Mouse (Mus musculus): ENCODE results near the gene Ppp4r4. TPM values are rescaled to one million over a fixed set of nuclear protein-coding genes. Genes with fewer than 3 reads are reported as not detected.
"Not testable (repeated sequence)": the region's sequence is repeated elsewhere in the genome, so short reads cannot be mapped to it uniquely, and the experiment has no call there.

The Ppp4r4 gene
- total RNA-seq, 2 experiments from 2014 or later = 0.47 to 0.48 TPM

DNA sequence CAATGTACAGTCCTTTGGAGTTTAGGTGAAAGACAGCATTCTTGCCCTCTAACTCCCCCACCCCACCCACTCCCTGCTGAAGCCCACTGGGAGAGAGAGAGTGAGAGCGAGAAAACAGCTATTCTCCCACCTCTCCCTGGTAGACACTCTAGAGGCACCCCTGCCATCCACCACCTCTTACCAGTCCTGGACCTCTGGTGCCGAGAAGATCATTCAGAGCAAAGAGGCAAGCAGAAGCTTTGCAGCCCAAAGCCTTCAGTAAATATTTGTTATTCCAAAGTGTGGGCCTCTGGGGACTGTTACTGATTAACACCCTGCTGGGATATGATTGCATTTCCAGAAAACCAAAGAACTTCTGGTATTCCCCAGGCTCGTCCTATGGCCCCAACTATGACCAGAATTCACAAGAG lies 99.1 kb downstream of the Ppp4r4 start, which contains the start of gene Serpina10:
Gene Serpina10, minus strand, starts transcription at position 242 of the 410 bp plus-strand sequence.
- no peak for DNase-seq
- intact Hi-C loops (cut with DNase I) = no loop called here

DNA sequence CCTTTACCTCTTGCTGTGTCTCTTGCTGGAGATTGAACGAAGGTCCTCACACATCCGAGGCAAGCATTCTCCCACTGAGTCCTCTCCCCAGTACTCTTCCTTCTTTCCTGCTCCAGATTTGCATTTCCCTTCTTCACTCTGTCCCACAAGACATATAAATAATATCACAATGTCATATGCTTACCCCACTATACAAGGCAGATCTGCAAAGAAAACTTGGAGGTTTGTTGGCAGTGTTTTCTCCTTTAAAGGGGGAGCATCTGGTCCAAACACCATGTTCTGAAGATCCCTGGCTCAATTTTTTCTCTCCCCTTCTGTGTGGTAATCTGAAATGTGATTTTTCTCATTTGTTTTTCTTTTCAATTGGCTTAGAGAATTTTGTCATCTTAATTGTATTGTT lies 102.3 kb downstream of the Ppp4r4 start:
- intact Hi-C loops (cut with DNase I) = no loop called here
- no peak for DNase-seq

DNA sequence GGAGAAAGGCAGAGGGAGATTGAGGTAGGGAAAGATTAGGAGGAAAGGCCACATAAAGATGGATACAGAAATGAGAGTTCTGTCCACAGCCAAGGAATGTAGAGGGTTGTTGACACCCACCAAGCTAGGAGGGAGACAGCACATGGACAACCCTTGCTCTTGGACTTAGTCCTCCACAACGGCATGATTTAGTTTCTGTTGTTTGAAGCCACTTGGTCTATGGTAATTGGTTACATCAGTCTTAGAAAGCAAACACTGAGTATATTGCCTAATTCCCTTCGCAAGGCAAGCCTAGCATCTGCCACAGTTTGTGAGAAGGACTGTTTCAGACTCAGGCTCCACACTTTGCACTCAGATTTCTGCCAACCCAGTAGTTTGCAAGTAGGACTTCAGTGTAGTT lies 103.8 kb downstream of the Ppp4r4 start:
- no peak for DNase-seq
- intact Hi-C loops (cut with DNase I) = no loop called here

DNA sequence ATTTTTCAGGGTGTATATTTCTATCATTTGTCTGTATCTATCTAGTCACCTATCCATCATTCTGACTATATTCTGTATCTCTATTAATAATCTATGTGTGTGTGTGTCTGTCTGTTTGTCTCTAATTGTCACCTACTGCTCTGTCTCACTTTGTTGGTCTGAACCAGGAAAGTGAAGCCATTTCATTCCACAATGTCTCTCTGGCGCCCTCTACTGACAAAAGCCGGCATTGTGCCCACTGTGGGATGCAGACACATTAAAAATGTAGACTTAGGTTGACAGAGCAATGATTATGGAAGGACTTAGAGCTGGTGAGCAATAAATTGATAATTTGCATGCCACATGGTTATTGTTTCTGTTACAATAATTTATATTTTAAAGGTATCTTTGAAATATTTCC lies 111.3 kb downstream of the Ppp4r4 start:
- DNase-seq = peak; percentile 77 to 86
- intact Hi-C loops (cut with DNase I) = loop anchor here (2.0 to 5.0 kb wide), 2 partner anchors 99 to 216 kb away; partner anchors contain the start of gene Ddx24

DNA sequence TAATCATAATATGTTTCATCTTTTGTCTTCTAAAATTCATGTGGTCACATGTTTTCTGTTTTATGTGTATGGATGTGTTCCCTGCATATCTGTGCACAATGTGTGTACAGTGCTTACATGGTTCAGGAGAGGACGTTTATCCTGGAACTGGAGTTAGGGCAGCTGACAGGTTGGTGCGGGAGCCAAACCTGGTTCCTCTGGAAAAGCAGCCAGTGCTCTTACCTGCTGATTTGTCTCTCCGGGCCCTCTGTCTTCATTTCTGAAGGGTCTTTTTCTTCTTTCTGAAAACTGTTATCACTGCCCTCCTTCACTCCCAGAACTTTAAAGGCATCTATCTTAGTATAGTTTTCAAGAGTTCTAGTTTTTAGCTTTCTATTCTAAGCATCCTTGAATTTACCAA lies 111.7 kb downstream of the Ppp4r4 start:
- DNase-seq = no peak
- intact Hi-C loops (cut with DNase I) = loop anchor here (2.0 to 5.0 kb wide), 2 partner anchors 99 to 217 kb away; partner anchors contain the start of gene Ddx24

DNA sequence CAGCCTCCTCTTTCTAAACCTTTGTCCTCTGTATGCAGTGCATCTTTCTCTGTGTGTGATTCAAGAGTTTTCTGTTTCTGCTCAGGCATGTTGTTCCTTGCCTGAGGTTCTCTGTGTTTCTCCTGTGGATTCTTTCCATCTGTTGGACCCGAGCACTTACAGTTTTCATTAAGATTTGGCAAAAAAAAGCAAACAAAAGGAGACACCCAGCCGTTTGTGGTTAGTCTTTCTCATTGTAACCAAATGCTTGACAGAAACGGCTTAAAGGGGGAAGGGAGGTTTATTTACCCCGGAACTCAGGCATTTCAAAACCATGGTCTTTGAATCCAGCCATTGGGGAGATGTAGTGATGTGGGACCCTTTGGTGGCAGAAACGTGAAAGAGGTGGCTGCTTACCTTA lies 112.5 kb downstream of the Ppp4r4 start:
- intact Hi-C loops (cut with DNase I) = loop anchor here (5.0 kb wide), 1 partner anchor 217 kb away; the partner anchor contains the start of gene Ddx24
- DNase-seq = no peak

DNA sequence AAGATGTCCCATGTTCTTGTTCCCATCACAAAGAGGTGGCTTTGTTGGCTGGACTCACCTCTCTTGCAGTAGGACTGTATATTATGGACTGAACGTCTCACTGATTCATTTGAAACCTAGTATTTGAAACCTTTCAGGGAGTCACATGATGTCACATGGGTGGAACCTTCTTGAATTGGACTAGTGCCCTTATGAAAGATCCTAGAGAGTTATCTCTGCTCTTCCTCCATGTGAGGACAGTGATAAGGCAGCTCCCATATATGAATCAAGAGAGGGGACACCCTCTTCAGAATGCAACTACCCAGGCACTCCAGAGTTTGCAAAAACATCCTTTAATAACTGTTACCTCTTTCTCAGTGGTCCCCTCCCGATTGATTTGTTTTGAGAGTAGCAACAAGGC lies 114.2 kb downstream of the Ppp4r4 start:
- DNase-seq = no peak
- intact Hi-C loops (cut with DNase I) = no loop called here

DNA sequence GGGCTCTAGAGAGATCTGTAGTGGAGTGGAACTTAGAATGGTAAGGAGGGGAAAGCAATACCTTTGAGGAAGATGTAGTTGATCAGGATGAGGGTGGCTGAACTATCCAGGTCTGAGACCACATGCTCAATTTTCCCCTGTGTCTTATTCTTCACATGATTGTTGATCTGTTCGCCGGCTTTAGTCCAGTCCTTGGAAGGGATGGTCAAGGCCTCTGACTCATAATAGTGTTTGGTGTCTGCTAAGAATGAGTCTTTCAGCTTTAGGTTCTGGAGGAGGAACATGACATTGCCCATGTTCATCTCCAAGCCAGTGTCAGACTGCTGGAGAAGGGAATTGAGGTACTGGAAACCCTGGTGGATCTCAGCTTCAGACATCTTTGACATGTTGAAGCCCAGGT lies 121.8 kb downstream of the Ppp4r4 start:
- intact Hi-C loops (cut with DNase I) = no loop called here
- DNase-seq = no peak

DNA sequence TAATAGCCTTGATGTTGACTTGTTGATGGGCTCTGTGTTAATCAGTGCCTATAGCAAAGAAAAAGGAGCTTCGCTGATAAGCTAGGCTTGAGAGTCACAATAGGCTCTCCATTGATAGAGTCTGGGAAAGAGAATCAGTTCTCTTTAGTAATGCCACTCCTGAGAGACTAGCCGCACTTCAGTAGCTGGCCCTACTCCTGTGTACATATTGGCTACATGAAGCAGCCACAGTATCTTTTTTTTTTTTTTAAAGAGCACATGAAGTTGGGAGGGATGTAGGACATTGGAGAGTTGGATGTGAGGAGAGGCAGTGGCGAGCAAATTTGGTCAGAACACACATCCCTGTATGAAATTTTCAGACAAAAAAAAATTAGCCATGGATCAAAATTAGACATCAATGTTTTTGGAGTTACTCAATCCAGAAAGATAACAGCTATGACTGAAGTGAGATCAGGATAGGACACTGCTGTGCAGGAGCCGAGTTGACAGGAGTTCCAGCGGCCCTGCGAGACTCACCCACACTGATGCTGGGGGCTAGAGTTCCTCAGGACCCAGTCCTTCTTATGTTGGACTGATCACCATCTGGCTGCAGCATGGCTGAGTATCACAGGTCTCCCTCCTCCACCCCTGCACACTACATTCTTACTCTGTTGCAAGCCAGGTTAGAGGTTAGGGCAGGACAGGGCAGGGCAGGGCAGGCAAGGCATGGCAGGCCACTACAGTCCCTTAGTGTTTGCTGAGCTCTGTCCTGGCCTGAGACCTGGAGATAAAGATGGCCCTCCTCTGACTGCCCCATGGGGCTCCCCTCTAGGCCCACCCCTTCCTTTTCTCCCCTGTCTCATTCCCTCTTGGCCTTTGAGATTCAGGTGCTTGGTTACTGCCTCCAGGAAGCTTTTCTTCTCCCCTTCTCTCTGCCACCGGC lies 123.3 kb downstream of the Ppp4r4 start:
- intact Hi-C loops (cut with DNase I) = no loop called here
- DNase-seq = no peak

DNA sequence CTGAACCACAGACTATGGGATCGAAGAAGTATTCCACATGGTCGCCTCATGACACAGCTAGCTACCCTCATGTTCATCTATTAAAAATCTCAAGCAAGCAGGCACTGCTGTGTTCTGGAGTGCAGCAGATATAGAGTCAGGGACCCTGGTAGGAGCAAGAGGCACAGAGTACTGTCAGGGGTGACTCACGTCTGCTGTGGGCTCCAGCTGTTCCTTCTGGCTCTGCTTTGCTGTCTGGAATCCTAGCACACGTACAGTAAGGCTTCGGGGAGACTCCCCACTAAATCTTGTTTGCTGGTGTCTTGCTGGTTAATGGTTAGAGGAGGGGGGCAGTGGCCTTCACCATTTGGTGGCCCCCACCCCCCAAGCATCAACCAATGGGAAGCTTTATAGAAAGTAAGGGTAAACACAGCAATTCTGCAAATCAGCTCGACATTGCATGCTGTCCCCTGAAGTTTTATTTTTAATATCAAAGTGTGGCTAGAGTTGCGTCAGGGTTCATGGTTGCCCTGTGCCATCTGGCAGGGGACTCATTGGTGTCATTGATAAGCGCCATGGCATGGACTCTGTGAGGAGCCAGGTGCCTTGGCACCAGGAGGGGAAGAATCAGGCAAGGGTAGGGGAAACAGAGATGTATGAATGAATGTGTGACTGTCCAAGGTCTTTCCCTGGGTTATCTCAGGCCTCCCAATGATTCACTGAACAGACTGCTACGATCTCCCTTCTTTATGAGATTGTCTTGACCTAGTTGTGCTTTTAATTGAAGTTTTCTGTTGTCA lies 125.0 kb downstream of the Ppp4r4 start, which contains the start of gene Serpina6:
Gene Serpina6, minus strand, starts transcription at position 365 of the 779 bp plus-strand sequence.
- intact Hi-C loops (cut with DNase I) = no loop called here
- DNase-seq = peak; percentile 9 to 14

DNA sequence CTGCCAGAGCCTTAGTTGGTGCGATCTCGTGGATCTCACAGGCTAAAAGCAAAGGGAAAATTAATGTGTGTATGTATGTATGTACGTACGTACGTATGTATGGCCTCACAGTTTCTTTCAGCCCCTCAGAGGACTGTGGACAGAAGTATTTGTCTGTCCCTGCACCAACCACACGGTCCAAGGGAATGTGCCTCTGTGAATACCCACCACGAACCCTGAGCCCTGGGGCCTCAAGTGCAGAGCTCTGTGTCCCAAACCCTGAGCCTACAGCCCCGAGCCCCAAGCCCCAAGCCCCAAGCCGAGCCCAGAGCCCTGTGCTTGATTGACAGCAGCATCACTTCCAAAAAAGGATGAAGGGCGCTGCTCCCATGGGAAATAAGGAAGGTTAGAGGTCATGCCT lies 125.9 kb downstream of the Ppp4r4 start:
- intact Hi-C loops (cut with DNase I) = no loop called here
- no peak for DNase-seq

DNA sequence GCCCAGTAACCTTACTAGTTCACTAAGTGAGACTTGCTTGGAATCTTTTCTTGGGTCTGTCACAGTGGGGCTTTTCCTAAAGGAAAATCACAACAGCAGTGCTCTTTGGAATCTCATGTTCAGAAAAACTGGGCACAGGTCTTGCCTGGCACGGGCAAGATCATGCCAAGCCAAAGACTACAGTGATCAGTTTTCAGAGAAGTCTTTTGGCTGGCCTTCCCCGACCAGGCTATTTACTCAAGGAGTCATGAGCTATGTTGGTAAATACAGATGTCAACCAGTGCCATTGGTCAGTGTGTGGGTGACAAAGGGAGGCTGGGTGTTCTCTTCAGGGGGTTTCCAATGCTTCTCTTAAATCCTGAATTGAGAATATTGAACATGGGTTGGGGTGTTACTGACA lies 127.1 kb downstream of the Ppp4r4 start:
- no peak for DNase-seq
- intact Hi-C loops (cut with DNase I) = no loop called here

DNA sequence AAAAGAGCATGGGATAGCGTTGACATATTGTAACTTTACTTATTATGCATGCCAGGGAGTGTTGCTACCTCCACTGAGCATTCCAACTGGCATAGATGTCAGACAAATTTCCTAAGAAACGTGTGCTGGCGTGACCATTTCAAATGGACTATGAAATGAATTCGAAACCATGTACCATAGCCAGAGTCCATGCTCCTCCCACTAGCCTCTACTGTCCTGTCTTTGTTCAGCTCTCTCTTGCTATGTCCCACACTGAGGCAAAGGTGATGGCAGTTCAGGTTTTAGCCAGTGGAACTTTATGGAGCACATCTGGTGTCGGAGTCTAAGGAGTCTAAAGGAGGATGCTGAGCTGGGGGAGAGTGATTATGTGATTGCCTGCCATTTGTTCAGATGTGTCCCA lies 128.0 kb downstream of the Ppp4r4 start:
- intact Hi-C loops (cut with DNase I) = no loop called here
- DNase-seq = no peak

DNA sequence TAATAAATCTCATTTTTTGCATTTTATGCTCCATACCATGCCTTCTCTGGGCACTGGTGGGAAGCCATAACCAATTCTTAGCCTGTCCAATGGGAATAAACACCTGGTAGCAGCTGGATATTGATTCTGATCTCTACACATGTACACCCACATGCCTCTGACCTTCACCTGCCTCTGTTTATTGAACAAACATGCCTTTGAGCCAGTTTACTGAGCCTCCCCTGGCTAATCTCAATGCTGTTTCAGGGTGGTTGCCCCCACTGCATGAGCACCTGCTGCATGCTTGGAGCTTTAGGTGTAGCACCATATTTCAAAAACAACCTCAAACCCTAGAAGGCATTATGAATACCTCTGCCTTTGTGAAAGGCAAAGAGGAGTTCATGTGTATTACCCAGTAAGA lies 130.0 kb downstream of the Ppp4r4 start:
- DNase-seq; intact Hi-C loops (cut with DNase I): not testable (repeated sequence)

Other genes starting within 250 kb of the Ppp4r4 start
- not detected for gene Fam181a, start 221.3 kb upstream of the Ppp4r4 start, total RNA-seq (2021)
- gene Asb2, start 176.3 kb upstream of the Ppp4r4 start, total RNA-seq (2021) = 100 to 1,000 TPM; 406 to 430 TPM
- 1 to 10 TPM; 2.7 to 3.4 TPM for gene Otub2, start 143.6 kb upstream of the Ppp4r4 start, total RNA-seq (2021)
- gene 9330161L09Rik, start 124.5 kb upstream of the Ppp4r4 start, total RNA-seq (2021) = 1 to 10 TPM in 1 of 2 experiments, under 1 TPM in 1; 0.97 to 1.8 TPM
- gene Ddx24, start 106.5 kb upstream of the Ppp4r4 start, total RNA-seq (2021) = 10 to 100 TPM; 82.2 to 94.5 TPM
- gene Ifi27, start 98.1 kb upstream of the Ppp4r4 start, total RNA-seq (2021) = 100 to 1,000 TPM in 1 of 2 experiments, 10 to 100 TPM in 1; 75.4 to 153 TPM
- gene Ifi27l2a, start 88.6 kb upstream of the Ppp4r4 start, total RNA-seq (2021) = 10 to 100 TPM in 1 of 2 experiments, 1 to 10 TPM in 1; 5.7 to 11.5 TPM
- gene Ifi27l2b, start 75.1 kb upstream of the Ppp4r4 start, total RNA-seq (2021) = not detected
- gene Serpina10, start 99.2 kb downstream of the Ppp4r4 start, total RNA-seq (2021) = not detected
- not detected for gene Serpina6, start 124.9 kb downstream of the Ppp4r4 start, total RNA-seq (2021)
- not detected for gene Serpina16, start 143.9 kb downstream of the Ppp4r4 start, total RNA-seq (2021)
- not detected for gene Serpina1f, start 163.2 kb downstream of the Ppp4r4 start, total RNA-seq (2021)
- gene Serpina1d, start 241.3 kb downstream of the Ppp4r4 start, total RNA-seq (2021) = under 1 TPM in 1 of 2 experiments, not detected in 1; 0.25 TPM

Measured in heart, postnatal 10 days (tissue).